Mouse (Mus musculus): ENCODE measurements around the gene Fam168b.

- TF ChIP-seq EP300 (IDR thresholded peaks at IDR 0.05; ENCODE audit: insufficient read depth, low read depth, low read length) (no peak), CTCF (IDR thresholded peaks at IDR 0.05) (no peak), POLR2A (IDR thresholded peaks at IDR 0.05; ENCODE audit: insufficient read depth, low read depth, low read length) (no peak)
These were observed 75.0 kb downstream of the Fam168b start for GRCm38 (mm10) chr1:34767851-34768250.
